Mouse (Mus musculus) mesoderm, embryonic 11.5 days (tissue): ENCODE results near the gene Noct.
"Not testable (repeated sequence)": the region's sequence is repeated elsewhere in the genome, so short reads cannot be mapped to it uniquely, and the experiment has no call there.

Experiments used
- DNase-seq: peaks from one replicate; pipeline ENCODE4 v3.0.0-alpha.2; 2012; ENCODE audit warnings: low read depth, low spot score

Noct gene

DNA sequence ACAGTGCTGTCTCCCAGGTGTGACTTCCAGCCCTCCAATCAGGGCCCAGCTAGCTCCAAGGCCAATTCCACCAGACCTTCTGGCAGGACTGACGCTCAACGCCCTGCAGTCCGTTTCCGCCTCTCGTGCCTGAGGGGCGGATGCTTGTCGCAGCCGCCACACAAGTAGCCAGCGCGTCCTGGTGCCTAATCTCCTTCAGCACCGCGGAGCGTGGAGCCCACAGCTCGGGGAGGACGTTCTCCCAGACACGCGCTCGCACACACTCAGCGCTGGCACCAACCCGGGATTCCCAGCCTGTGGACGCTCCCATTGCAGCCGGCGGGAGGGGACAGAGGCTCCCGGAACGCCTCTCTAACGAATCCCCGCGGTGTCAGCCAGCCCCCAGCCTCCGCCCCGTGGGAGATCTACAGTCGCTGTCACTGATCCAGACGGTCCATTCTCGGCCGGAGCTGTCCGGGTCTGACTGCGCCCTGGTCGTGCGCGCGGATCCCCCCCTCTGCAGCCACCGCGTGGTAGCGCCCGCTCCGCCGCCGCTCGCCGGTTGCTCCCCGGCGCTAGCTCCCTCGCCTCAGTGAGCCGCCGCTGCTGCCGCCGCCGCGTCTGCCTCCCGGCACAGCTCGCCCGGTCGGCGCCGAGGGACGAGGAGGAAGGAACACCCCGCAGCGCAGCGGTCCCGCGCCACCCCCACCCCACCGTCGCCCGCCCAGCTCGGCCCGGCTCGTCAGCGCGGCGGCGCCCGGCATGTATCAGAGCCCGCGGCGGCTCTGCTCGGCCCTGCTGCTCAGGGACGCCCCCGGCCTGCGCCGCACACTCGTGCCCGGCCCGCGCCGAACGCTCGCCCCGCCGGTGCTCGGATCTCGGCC lies at the start of gene Noct:
Gene Noct, plus strand, starts transcription at position 85 of the 863 bp plus-strand sequence.
- peak; percentile 90 for DNase-seq

DNA sequence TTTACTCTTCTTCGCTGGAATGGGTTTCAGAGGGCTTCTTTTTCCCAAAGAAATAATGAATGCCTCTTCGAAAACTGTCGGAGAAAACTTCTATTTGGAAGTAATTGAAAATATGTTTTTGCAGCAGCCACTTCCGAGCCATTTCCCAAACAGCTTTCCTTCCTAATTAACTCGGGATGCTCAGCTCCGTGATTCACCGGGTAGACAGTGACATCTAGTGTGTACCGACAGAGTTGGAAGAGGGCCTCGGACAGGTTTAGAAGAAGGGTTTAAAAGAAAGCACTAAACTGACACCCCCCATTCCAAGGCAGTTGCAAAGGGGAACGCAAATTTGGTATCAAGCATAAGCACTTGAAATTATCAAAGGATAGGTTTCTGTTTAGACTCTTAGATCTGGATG lies 46.1 kb upstream of the Noct start:
- no peak for DNase-seq

GRCm38 (mm10) chr3:51179460-51180146 lies 44.6 kb upstream of the Noct start:
- no peak for DNase-seq

- no peak for DNase-seq
Measured at GRCm38 (mm10) chr3:51180341-51180940, 43.8 kb upstream of the Noct start.

GRCm38 (mm10) chr3:51182455-51182854 lies 41.8 kb upstream of the Noct start:
- DNase-seq: no peak

GRCm38 (mm10) chr3:51183508-51183907 lies 40.7 kb upstream of the Noct start:
- not testable (repeated sequence) for DNase-seq

GRCm38 (mm10) chr3:51183967-51184366 lies 40.3 kb upstream of the Noct start:
- DNase-seq: not testable (repeated sequence)

- DNase-seq: no peak
Measured at GRCm38 (mm10) chr3:51184715-51185114, 39.5 kb upstream of the Noct start.

DNA sequence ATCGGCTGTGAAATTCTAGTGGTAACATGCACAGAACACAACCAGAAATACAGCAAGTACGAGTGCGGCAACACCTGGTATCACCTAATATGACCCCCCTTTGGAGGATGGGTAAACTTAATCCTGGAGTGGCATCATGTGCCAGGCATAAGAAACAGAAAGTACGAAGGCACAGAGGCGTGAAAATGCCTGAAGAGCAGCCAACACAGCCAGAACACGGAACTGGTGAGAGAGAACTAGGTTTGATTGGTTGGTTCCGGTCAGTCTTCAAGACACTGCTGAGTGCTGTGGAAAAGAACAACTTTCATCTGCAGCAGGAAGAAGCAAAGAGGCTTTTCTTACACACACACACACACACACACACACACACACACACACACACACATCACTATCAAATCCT lies 38.8 kb upstream of the Noct start:
- no peak for DNase-seq

DNA sequence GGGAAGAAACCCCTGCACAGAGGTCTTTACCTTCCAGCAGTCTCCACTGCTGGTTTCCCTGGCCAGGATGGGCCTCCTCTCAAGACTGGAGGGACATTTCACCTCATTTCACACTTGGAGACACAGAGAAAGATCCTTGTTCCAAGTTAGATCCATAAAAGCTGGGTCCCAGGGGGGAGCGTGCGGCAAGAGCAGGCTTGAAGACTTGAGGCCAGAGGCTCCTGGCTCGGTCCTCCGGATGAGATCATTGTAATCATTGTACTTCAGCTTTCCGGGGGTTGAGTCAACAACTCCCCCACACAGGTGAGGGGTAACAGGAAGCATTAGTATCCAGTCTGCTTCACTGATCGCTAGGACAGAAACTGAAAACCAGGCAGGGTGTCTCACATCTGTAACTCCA lies 30.2 kb upstream of the Noct start:
- no peak for DNase-seq

DNA sequence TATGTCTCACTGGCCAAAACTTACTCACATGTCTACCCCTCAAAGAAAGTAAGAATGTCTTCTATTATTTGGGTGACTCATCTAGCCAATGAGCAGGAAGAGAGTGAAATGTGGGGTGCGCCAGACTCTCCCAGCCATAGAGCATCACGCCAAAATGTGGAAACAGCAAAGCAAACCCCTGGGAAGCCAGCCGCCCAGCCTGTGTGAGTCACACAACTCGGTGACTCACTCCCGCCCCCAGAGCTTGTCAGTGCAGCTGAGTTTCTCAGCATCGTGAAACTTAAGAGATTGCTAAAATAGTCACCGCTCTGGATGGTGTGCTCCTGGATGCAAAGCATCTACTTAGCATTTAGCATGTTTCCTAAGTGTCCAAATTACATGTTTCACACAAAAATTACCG lies 28.9 kb upstream of the Noct start:
- no peak for DNase-seq

- DNase-seq: no peak
Measured at GRCm38 (mm10) chr3:51195736-51196135, 28.5 kb upstream of the Noct start.

DNA sequence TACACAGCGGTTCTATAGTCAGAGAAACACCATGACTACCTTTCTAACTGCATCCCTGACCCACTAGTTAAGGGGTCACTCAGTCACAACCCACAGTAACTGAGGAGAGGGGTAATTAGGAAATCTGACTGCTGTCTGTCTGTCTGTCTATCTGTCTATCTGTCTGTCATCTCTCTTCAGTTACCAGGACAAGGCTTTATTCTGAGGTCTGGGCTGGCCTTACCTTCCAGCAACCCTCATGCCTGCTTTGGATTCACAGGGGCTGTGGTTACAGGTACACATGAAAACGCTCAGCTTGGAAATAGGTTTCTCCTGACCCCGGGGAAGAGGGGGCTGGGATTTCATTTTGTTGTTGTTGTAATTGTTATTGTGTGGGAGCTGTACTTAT lies 27.5 kb upstream of the Noct start:
- DNase-seq: no peak

DNA sequence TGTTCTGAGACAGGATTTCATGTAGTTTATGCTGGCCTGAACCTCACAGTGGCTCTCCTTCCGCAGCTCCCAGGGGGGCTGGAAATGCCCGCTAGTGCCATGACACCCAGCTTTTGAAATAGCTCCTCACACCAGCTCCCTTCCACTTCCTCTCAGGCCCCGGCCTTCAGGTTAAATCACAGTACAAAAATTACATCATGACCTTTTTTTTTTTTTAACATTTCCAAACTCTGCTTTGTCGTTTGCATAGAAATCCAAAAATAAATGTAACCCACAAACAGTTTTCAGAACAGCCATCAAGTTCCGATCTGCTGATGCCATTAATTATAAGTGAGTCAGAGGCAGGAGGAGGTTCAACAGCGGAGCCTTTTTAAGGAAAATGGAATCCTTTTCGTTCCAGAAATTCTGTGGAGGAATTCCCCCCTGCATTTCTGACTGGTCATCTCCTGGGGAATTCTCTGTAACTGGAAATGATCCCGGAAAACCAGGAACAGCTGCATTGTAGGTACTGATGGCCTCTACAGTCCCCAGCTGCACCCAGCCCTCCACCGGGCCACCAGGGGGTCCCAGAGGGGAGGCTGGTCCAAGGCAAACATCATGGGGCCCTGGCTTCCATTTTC lies 27.0 kb upstream of the Noct start:
- DNase-seq: no peak

GRCm38 (mm10) chr3:51198291-51198690 lies 26.0 kb upstream of the Noct start:
- no peak for DNase-seq

DNA sequence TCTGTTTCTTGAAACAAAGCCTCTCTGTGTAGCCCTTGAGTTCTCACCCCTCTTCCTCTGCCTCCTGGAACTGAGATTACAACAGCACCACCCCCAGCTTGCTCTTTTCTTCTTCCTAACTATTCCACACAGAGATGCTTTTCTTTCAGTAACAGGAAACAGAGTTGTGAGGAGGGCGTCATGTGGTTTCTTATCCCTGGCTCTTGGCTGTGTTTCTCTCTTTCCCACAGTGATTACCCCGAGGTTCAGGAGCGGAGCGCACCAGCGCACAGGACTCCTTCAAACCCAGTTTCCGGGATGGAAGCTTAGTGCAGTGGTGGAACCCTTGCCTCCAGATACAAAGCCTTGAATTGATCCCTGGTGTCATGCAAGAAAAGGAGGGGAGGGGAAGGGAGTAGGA lies 25.1 kb upstream of the Noct start:
- no peak for DNase-seq

GRCm38 (mm10) chr3:51200311-51200710 lies 23.9 kb upstream of the Noct start:
- no peak for DNase-seq

DNA sequence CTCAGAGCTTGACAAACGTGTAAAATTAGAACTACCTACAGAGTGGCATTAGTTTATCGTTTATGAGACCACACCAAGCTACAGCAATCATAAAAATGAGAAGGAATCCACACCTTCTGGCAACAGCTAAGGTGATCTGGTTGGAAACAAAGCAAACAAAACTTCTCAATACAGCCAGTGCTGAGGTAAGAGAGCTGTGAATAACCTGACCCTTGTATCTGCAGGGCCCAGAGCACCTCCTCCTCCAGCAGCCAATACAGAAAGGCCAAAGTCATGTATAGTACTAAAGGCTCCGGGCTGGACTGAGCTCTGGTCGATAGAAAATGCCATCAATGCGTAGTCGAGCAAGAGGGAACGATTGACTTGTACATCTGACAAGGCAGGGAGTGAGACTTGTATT lies 23.4 kb upstream of the Noct start:
- DNase-seq: no peak

GRCm38 (mm10) chr3:51201986-51202385 lies 22.3 kb upstream of the Noct start:
- DNase-seq: no peak

DNA sequence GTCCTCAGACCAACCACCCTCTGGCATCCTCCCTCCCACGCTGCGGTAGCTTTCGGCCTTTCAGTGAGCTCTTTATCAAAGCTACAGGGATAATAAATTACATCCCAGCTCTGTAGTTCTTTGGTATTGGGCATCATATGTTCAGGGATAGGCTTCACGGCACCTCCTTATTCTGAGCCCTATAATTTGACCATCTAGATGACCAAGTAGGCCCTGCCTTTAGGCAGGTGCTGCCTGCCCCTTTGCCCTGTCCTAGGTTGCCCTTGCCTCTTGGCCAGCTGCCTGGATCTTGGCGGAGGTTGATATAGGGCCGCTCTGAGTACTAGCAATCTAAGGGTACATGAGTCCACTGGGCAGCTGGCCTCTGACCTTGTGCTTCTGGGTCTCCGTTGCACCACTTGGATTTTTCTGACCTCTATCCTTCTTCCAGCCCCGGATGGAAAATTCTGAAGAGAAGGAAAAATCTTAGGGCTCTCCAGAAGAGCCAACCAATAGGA lies 21.7 kb upstream of the Noct start:
- no peak for DNase-seq

DNA sequence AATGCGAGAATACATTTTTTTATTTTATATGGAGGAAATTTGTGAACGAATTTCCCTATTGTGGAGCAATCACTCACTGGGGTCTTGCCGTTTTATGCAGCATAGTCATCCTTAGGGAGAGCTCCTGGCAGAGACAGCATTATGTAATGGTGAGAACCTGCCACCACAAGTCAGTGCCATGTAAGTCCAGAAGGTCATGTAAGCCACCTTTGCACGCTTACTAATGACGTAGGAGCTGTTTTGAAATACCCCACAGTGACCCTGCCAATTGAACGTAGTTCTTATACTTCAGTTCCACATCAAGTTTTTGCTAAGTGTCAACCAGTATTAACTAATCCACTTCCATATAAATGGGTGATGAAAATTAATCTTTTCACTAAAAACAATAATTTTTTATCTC lies 20.3 kb upstream of the Noct start:
- DNase-seq: no peak

GRCm38 (mm10) chr3:51204441-51204840 lies 19.8 kb upstream of the Noct start:
- DNase-seq: no peak
